Mouse (Mus musculus): Measurements from ENCODE around the gene Nudt3. TPM values are rescaled to one million over a fixed set of nuclear protein-coding genes. Genes with fewer than 3 reads are reported as not detected.

The Nudt3 gene
- total and polyA plus RNA-seq, 3 experiments = 79.8 to 245 (median 140) TPM

GRCm38 (mm10) chr17:27621161-27621560, 2.1 kb downstream of the Nudt3 start:
- Histone ChIP-seq H3K27me3 (ENCODE audit: insufficient read depth, low read length) (no peaks in the 10 kb centered on the region), H3K4me1 (ENCODE audit: insufficient read depth, low read depth, low read length) (peaks cover 63% of the 10 kb centered on the region), H3K4me3 (ENCODE audit: low read depth, low read length) (peak overlapping the region; percentile 44; the same call in 1 of the 2 replicates), H3K9me3 (replicated peaks) (peaks cover 7% of the 10 kb centered on the region), H3K36me3 (replicated peaks) (peaks cover 45% of the 10 kb centered on the region)
- ATAC-seq (ENCODE audit: extremely low read depth, insufficient number of reproducible peaks, low FRiP score, poor library complexity, severe bottlenecking) = no peak
- no peak for DNase-seq (ENCODE audit: low spot score)
- TF ChIP-seq GATA2 (IDR thresholded peaks at IDR 0.05; ENCODE audit: borderline replicate concordance, low read depth, low read length) = no peak
- TF ChIP-seq CTCF (IDR thresholded peaks at IDR 0.05; ENCODE audit: low read depth, low read length) = no peak
- no peak for TF ChIP-seq POLR2AphosphoS5 (IDR thresholded peaks at IDR 0.05; ENCODE audit: insufficient replicate concordance, low read depth, low read length)
- TF ChIP-seq GATA1 (IDR thresholded peaks at IDR 0.05; ENCODE audit: borderline replicate concordance, low read length) = no peak
- TF ChIP-seq TAL1 (conservative IDR thresholded peaks at IDR 0.05; ENCODE audit: low read depth, low read length) = no peak

GRCm38 (mm10) chr17:27615388-27615787, 7.9 kb downstream of the Nudt3 start:
- TF ChIP-seq POLR2AphosphoS5 (IDR thresholded peaks at IDR 0.05; ENCODE audit: insufficient replicate concordance, low read depth, low read length) (no peak), TAL1 (conservative IDR thresholded peaks at IDR 0.05; ENCODE audit: low read depth, low read length) (no peak), CTCF (IDR thresholded peaks at IDR 0.05; ENCODE audit: low read depth, low read length) (no peak), GATA1 (IDR thresholded peaks at IDR 0.05; ENCODE audit: borderline replicate concordance, low read length) (no peak), GATA2 (IDR thresholded peaks at IDR 0.05; ENCODE audit: borderline replicate concordance, low read depth, low read length) (no peak)
- Histone ChIP-seq H3K36me3 (replicated peaks) (peaks cover 92% of the 10 kb centered on the region), H3K27me3 (ENCODE audit: insufficient read depth, low read length) (no peaks in the 10 kb centered on the region), H3K9me3 (replicated peaks) (peaks cover 7% of the 10 kb centered on the region), H3K4me3 (ENCODE audit: low read depth, low read length) (no peak overlapping the region), H3K4me1 (ENCODE audit: insufficient read depth, low read depth, low read length) (peaks cover 65% of the 10 kb centered on the region)
- ATAC-seq (ENCODE audit: extremely low read depth, insufficient number of reproducible peaks, low FRiP score, poor library complexity, severe bottlenecking) = no peak
- no peak for DNase-seq (ENCODE audit: low spot score)

- DNase-seq (ENCODE audit: low spot score) = no peak
- no peak for TF ChIP-seq GATA1 (IDR thresholded peaks at IDR 0.05; ENCODE audit: borderline replicate concordance, low read length)
- peaks cover 63% of the 10 kb centered on the region for H3K4me1 ChIP-seq (ENCODE audit: insufficient read depth, low read depth, low read length)
- peaks cover 92% of the 10 kb centered on the region for H3K36me3 ChIP-seq (replicated peaks)
- H3K4me3 ChIP-seq (ENCODE audit: low read depth, low read length) = no peak overlapping the region
- peaks cover 7% of the 10 kb centered on the region for H3K9me3 ChIP-seq (replicated peaks)
- H3K27me3 ChIP-seq (ENCODE audit: insufficient read depth, low read length) = no peaks in the 10 kb centered on the region
- ATAC-seq (ENCODE audit: extremely low read depth, insufficient number of reproducible peaks, low FRiP score, poor library complexity, severe bottlenecking) = no peak
These were observed 10.3 kb downstream of the Nudt3 start for GRCm38 (mm10) chr17:27613016-27613415.

- TF ChIP-seq CTCF (IDR thresholded peaks at IDR 0.05; ENCODE audit: low read depth, low read length) (no peak), GATA1 (IDR thresholded peaks at IDR 0.05; ENCODE audit: borderline replicate concordance, low read length) (no peak), TAL1 (conservative IDR thresholded peaks at IDR 0.05; ENCODE audit: low read depth, low read length) (no peak), POLR2AphosphoS5 (IDR thresholded peaks at IDR 0.05; ENCODE audit: insufficient replicate concordance, low read depth, low read length) (no peak), GATA2 (IDR thresholded peaks at IDR 0.05; ENCODE audit: borderline replicate concordance, low read depth, low read length) (no peak)
- no peaks in the 10 kb centered on the region for H3K27me3 ChIP-seq (ENCODE audit: insufficient read depth, low read length)
- peaks cover 63% of the 10 kb centered on the region for H3K4me1 ChIP-seq (ENCODE audit: insufficient read depth, low read depth, low read length)
- peaks cover 2% of the 10 kb centered on the region; the same call in 1 of the 2 replicates for H3K9me3 ChIP-seq (replicated peaks)
- peaks cover 90% of the 10 kb centered on the region for H3K36me3 ChIP-seq (replicated peaks)
- DNase-seq (ENCODE audit: low spot score) (no peak), ATAC-seq (ENCODE audit: extremely low read depth, insufficient number of reproducible peaks, low FRiP score, poor library complexity, severe bottlenecking) (no peak)
- H3K4me3 ChIP-seq (ENCODE audit: low read depth, low read length) = no peak overlapping the region; the same call in 1 of the 2 replicates
These were observed 11.3 kb downstream of the Nudt3 start for GRCm38 (mm10) chr17:27611994-27612393.

GRCm38 (mm10) chr17:27611519-27611884, 11.8 kb downstream of the Nudt3 start:
- no peak overlapping the region for H3K4me3 ChIP-seq (ENCODE audit: low read depth, low read length)
- peaks cover 90% of the 10 kb centered on the region for H3K36me3 ChIP-seq (replicated peaks)
- 0 out of 2 replicates have a peak, but pooled peaks cover 2% of the 10 kb centered on the region for H3K9me3 ChIP-seq (replicated peaks)
- TF ChIP-seq TAL1 (conservative IDR thresholded peaks at IDR 0.05; ENCODE audit: low read depth, low read length) (no peak), GATA1 (IDR thresholded peaks at IDR 0.05; ENCODE audit: borderline replicate concordance, low read length) (no peak), POLR2AphosphoS5 (IDR thresholded peaks at IDR 0.05; ENCODE audit: insufficient replicate concordance, low read depth, low read length) (no peak), GATA2 (IDR thresholded peaks at IDR 0.05; ENCODE audit: borderline replicate concordance, low read depth, low read length) (no peak), CTCF (IDR thresholded peaks at IDR 0.05; ENCODE audit: low read depth, low read length) (no peak)
- no peak for ATAC-seq (ENCODE audit: extremely low read depth, insufficient number of reproducible peaks, low FRiP score, poor library complexity, severe bottlenecking)
- H3K27me3 ChIP-seq (ENCODE audit: insufficient read depth, low read length) = no peaks in the 10 kb centered on the region
- H3K4me1 ChIP-seq (ENCODE audit: insufficient read depth, low read depth, low read length) = peaks cover 58% of the 10 kb centered on the region
- DNase-seq (ENCODE audit: low spot score) = no peak

GRCm38 (mm10) chr17:27610679-27611518, 12.4 kb downstream of the Nudt3 start:
- TF ChIP-seq POLR2AphosphoS5 (IDR thresholded peaks at IDR 0.05; ENCODE audit: insufficient replicate concordance, low read depth, low read length) = no peak
- no peak for TF ChIP-seq TAL1 (conservative IDR thresholded peaks at IDR 0.05; ENCODE audit: low read depth, low read length)
- TF ChIP-seq GATA1 (IDR thresholded peaks at IDR 0.05; ENCODE audit: borderline replicate concordance, low read length) = no peak
- DNase-seq (ENCODE audit: low spot score) = no peak
- no peak overlapping the region for H3K4me3 ChIP-seq (ENCODE audit: low read depth, low read length)
- H3K27me3 ChIP-seq (ENCODE audit: insufficient read depth, low read length) = no peaks in the 10 kb centered on the region
- H3K36me3 ChIP-seq (replicated peaks) = peaks cover 92% of the 10 kb centered on the region
- ATAC-seq (ENCODE audit: extremely low read depth, insufficient number of reproducible peaks, low FRiP score, poor library complexity, severe bottlenecking) = no peak
- H3K9me3 ChIP-seq (replicated peaks) = 0 out of 2 replicates have a peak, but pooled peaks cover 2% of the 10 kb centered on the region
- peaks cover 59% of the 10 kb centered on the region for H3K4me1 ChIP-seq (ENCODE audit: insufficient read depth, low read depth, low read length)

Data from G1E (cell line).